Mouse (Mus musculus) testis, adult 2 months (tissue): Measurements from ENCODE around the gene Med27. TPM values are rescaled to one million over a fixed set of nuclear protein-coding genes. Genes with fewer than 3 reads are reported as not detected.

Experiments used
- H3K27ac ChIP-seq: fragments of 200-500 bp; 2 replicates; pipeline ENCODE4 v1.5.1; 2012; ENCODE audit warnings: low read depth, low read length; ENCODE audit not compliant: control insufficient read depth, insufficient read depth
- H3K27me3 ChIP-seq: fragments of 200-500 bp; 2 replicates; pipeline ENCODE4 v1.6.1; 2012; ENCODE audit warnings: mild to moderate bottlenecking, low read length, moderate library complexity; ENCODE audit not compliant: control insufficient read depth, insufficient read depth
- H3K36me3 ChIP-seq: fragments of 200-500 bp; 2 replicates; pipeline ENCODE4 v1.6.1; 2012; ENCODE audit warnings: mild to moderate bottlenecking, low read length; ENCODE audit not compliant: control insufficient read depth, insufficient read depth
- H3K4me1 ChIP-seq: fragments of 200-500 bp; 2 replicates; pipeline ENCODE4 v1.6.1; 2012; ENCODE audit warnings: low read length; ENCODE audit not compliant: control insufficient read depth, insufficient read depth
- H3K4me3 ChIP-seq: fragments of 200-500 bp; 2 replicates; pipeline ENCODE4 v1.5.1; 2012; ENCODE audit warnings: low read depth, mild to moderate bottlenecking, low read length, moderate library complexity, mixed read lengths; ENCODE audit not compliant: control insufficient read depth
- CTCF ChIP-seq: fragments of 200-500 bp; IDR thresholded peaks from 2 replicates; pipeline ENCODE4 v1.5.1; 2012; ENCODE audit warnings: low read depth, mild to moderate bottlenecking, inconsistent platforms, low read length, moderate library complexity; ENCODE audit not compliant: control insufficient read depth, insufficient read depth, insufficient replicate concordance
- POLR2A ChIP-seq: fragments of 200-500 bp; IDR thresholded peaks from 2 replicates; pipeline ENCODE4 v1.6.1; 2012; ENCODE audit warnings: low read depth, mild to moderate bottlenecking, inconsistent platforms, low read length, moderate library complexity; ENCODE audit not compliant: control insufficient read depth
- polyA plus RNA-seq: library from polyadenylated mRNA; depleted of rRNA; stranded (reverse); fragments of >200 nt; gene quantifications from 2 replicates; pipeline ENCODE4 v1.2.3, GENCODE M21; 2012

Med27 gene
- polyA plus RNA-seq, 1 experiment: 35.5 TPM

GRCm38 (mm10) chr2:29448476-29449002 lies 101.9 kb downstream of the Med27 start:
- H3K27ac ChIP-seq: no peak overlapping the region
- no peaks in the 10 kb centered on the region for H3K4me1 ChIP-seq
- no peaks in the 10 kb centered on the region for H3K36me3 ChIP-seq
- H3K27me3 ChIP-seq: no peaks in the 10 kb centered on the region
- H3K4me3 ChIP-seq: no peak overlapping the region
- no peak for TF ChIP-seq CTCF
- TF ChIP-seq POLR2A: no peak

- Histone ChIP-seq H3K36me3 (no peaks in the 10 kb centered on the region), H3K4me1 (no peaks in the 10 kb centered on the region), H3K4me3 (no peak overlapping the region), H3K27me3 (no peaks in the 10 kb centered on the region), H3K27ac (no peak overlapping the region)
- TF ChIP-seq CTCF: no peak
- no peak for TF ChIP-seq POLR2A
These were observed 104.9 kb downstream of the Med27 start for GRCm38 (mm10) chr2:29451368-29451999.

GRCm38 (mm10) chr2:29453376-29453775 lies 106.8 kb downstream of the Med27 start:
- H3K27ac ChIP-seq: no peak overlapping the region
- H3K4me3 ChIP-seq: no peak overlapping the region
- no peaks in the 10 kb centered on the region for H3K27me3 ChIP-seq
- no peaks in the 10 kb centered on the region for H3K36me3 ChIP-seq
- TF ChIP-seq POLR2A: no peak
- no peak for TF ChIP-seq CTCF
- no peaks in the 10 kb centered on the region for H3K4me1 ChIP-seq

GRCm38 (mm10) chr2:29456631-29457320 lies 110.2 kb downstream of the Med27 start:
- Histone ChIP-seq H3K36me3 (no peaks in the 10 kb centered on the region), H3K4me3 (no peak overlapping the region), H3K4me1 (no peaks in the 10 kb centered on the region), H3K27me3 (no peaks in the 10 kb centered on the region), H3K27ac (no peak overlapping the region)
- TF ChIP-seq POLR2A (no peak), CTCF (no peak)

- Histone ChIP-seq H3K27ac (no peak overlapping the region), H3K4me1 (no peaks in the 10 kb centered on the region), H3K4me3 (no peak overlapping the region), H3K27me3 (no peaks in the 10 kb centered on the region), H3K36me3 (no peaks in the 10 kb centered on the region)
- no peak for TF ChIP-seq CTCF
- no peak for TF ChIP-seq POLR2A
These were observed 111.1 kb downstream of the Med27 start for GRCm38 (mm10) chr2:29457677-29458076.

GRCm38 (mm10) chr2:29458346-29458950 lies 111.8 kb downstream of the Med27 start:
- Histone ChIP-seq H3K27ac (no peak overlapping the region), H3K27me3 (no peaks in the 10 kb centered on the region), H3K4me1 (no peaks in the 10 kb centered on the region), H3K36me3 (no peaks in the 10 kb centered on the region), H3K4me3 (no peak overlapping the region)
- TF ChIP-seq CTCF (no peak), POLR2A (no peak)

GRCm38 (mm10) chr2:29459648-29460047 lies 113.0 kb downstream of the Med27 start:
- no peak overlapping the region for H3K27ac ChIP-seq
- no peaks in the 10 kb centered on the region for H3K27me3 ChIP-seq
- TF ChIP-seq CTCF (no peak), POLR2A (no peak)
- no peaks in the 10 kb centered on the region for H3K4me1 ChIP-seq
- H3K36me3 ChIP-seq: no peaks in the 10 kb centered on the region
- no peak overlapping the region; the same call in 1 of the 2 replicates for H3K4me3 ChIP-seq
